Mouse (Mus musculus): ENCODE results near the gene Rnf41. TPM values are rescaled to one million over a fixed set of nuclear protein-coding genes. Genes with fewer than 3 reads are reported as not detected.

Gene Rnf41
- polyA plus RNA-seq, 1 experiment from 2014 or later: 121 TPM

GRCm38 (mm10) chr10:128486370-128486769 lies 74.9 kb downstream of the Rnf41 start:
- no peak overlapping the region for H3K9ac ChIP-seq (replicated peaks; ENCODE audit: low read depth, low read length)
- H3K27me3 ChIP-seq (replicated peaks; ENCODE audit: control insufficient read depth, insufficient read depth, low read length): no peaks in the 10 kb centered on the region
- H3K27ac ChIP-seq (ENCODE audit: low read length): no peak overlapping the region
- WGBS: 91% methylated on average over 7 of the region's 7 CpGs
- H3K4me3 ChIP-seq (replicated peaks; ENCODE audit: low read length): no peak overlapping the region
- no peak overlapping the region for H3K4me2 ChIP-seq (ENCODE audit: low read length)
- H3K9me3 ChIP-seq (ENCODE audit: control insufficient read depth, low read length): no peaks in the 10 kb centered on the region
- peaks cover 4% of the 10 kb centered on the region for H3K4me1 ChIP-seq (replicated peaks; ENCODE audit: control insufficient read depth, insufficient read depth, low read length)
- no peak for ATAC-seq
- peaks cover 66% of the 10 kb centered on the region for H3K36me3 ChIP-seq (ENCODE audit: control insufficient read depth, insufficient read depth)

GRCm38 (mm10) chr10:128487861-128488712 lies 76.6 kb downstream of the Rnf41 start:
- Histone ChIP-seq H3K4me3 (replicated peaks; ENCODE audit: low read length) (no peak overlapping the region), H3K4me1 (replicated peaks; ENCODE audit: control insufficient read depth, insufficient read depth, low read length) (peaks cover 20% of the 10 kb centered on the region), H3K27ac (ENCODE audit: low read length) (no peak overlapping the region), H3K27me3 (replicated peaks; ENCODE audit: control insufficient read depth, insufficient read depth, low read length) (no peaks in the 10 kb centered on the region), H3K9ac (replicated peaks; ENCODE audit: low read depth, low read length) (no peak overlapping the region), H3K9me3 (ENCODE audit: control insufficient read depth, low read length) (no peaks in the 10 kb centered on the region), H3K36me3 (ENCODE audit: control insufficient read depth, insufficient read depth) (peaks cover 51% of the 10 kb centered on the region), H3K4me2 (ENCODE audit: low read length) (no peak overlapping the region)
- no peak for ATAC-seq
- WGBS: 87% methylated on average over 22 of the region's 22 CpGs

GRCm38 (mm10) chr10:128488776-128489175 lies 77.3 kb downstream of the Rnf41 start:
- Histone ChIP-seq H3K4me3 (replicated peaks; ENCODE audit: low read length) (no peak overlapping the region), H3K9ac (replicated peaks; ENCODE audit: low read depth, low read length) (no peak overlapping the region), H3K4me2 (ENCODE audit: low read length) (no peak overlapping the region), H3K36me3 (ENCODE audit: control insufficient read depth, insufficient read depth) (peaks cover 44% of the 10 kb centered on the region), H3K4me1 (replicated peaks; ENCODE audit: control insufficient read depth, insufficient read depth, low read length) (peaks cover 20% of the 10 kb centered on the region), H3K9me3 (ENCODE audit: control insufficient read depth, low read length) (no peaks in the 10 kb centered on the region), H3K27ac (ENCODE audit: low read length) (no peak overlapping the region), H3K27me3 (replicated peaks; ENCODE audit: control insufficient read depth, insufficient read depth, low read length) (no peaks in the 10 kb centered on the region)
- ATAC-seq: no peak
- WGBS: 84% methylated on average over 4 of the region's 4 CpGs

- no peak overlapping the region for H3K9ac ChIP-seq (replicated peaks; ENCODE audit: low read depth, low read length)
- WGBS: 65% methylated on average over 5 of the region's 5 CpGs
These were observed 77.9 kb downstream of the Rnf41 start for GRCm38 (mm10) chr10:128489380-128489779.

GRCm38 (mm10) chr10:128489785-128490184 lies 78.3 kb downstream of the Rnf41 start:
- no peak overlapping the region for H3K9ac ChIP-seq (replicated peaks; ENCODE audit: low read depth, low read length)
- H3K9me3 ChIP-seq (ENCODE audit: control insufficient read depth, low read length): no peaks in the 10 kb centered on the region
- H3K27me3 ChIP-seq (replicated peaks; ENCODE audit: control insufficient read depth, insufficient read depth, low read length): no peaks in the 10 kb centered on the region
- no peak for ATAC-seq
- H3K4me1 ChIP-seq (replicated peaks; ENCODE audit: control insufficient read depth, insufficient read depth, low read length): peaks cover 25% of the 10 kb centered on the region
- WGBS: 44% methylated on average over 4 of the region's 4 CpGs
- H3K4me3 ChIP-seq (replicated peaks; ENCODE audit: low read length): no peak overlapping the region
- no peak overlapping the region for H3K4me2 ChIP-seq (ENCODE audit: low read length)
- peaks cover 38% of the 10 kb centered on the region for H3K36me3 ChIP-seq (ENCODE audit: control insufficient read depth, insufficient read depth)
- no peak overlapping the region for H3K27ac ChIP-seq (ENCODE audit: low read length)

More at GRCm38 (mm10) chr10:128489380-128489779, 77.9 kb downstream of the Rnf41 start:
- H3K4me1 ChIP-seq (replicated peaks; ENCODE audit: control insufficient read depth, insufficient read depth, low read length): peaks cover 21% of the 10 kb centered on the region
- H3K4me2 ChIP-seq (ENCODE audit: low read length): no peak overlapping the region
- H3K36me3 ChIP-seq (ENCODE audit: control insufficient read depth, insufficient read depth): peaks cover 38% of the 10 kb centered on the region
- ATAC-seq: no peak
- H3K27ac ChIP-seq (ENCODE audit: low read length): no peak overlapping the region
- no peaks in the 10 kb centered on the region for H3K27me3 ChIP-seq (replicated peaks; ENCODE audit: control insufficient read depth, insufficient read depth, low read length)
- no peaks in the 10 kb centered on the region for H3K9me3 ChIP-seq (ENCODE audit: control insufficient read depth, low read length)
- no peak overlapping the region for H3K4me3 ChIP-seq (replicated peaks; ENCODE audit: low read length)

- Histone ChIP-seq H3K4me1 (replicated peaks; ENCODE audit: control insufficient read depth, insufficient read depth, low read length) (peaks cover 28% of the 10 kb centered on the region), H3K36me3 (ENCODE audit: control insufficient read depth, insufficient read depth) (peaks cover 38% of the 10 kb centered on the region), H3K9ac (replicated peaks; ENCODE audit: low read depth, low read length) (no peak overlapping the region), H3K27ac (ENCODE audit: low read length) (no peak overlapping the region), H3K4me2 (ENCODE audit: low read length) (no peak overlapping the region), H3K9me3 (ENCODE audit: control insufficient read depth, low read length) (no peaks in the 10 kb centered on the region), H3K27me3 (replicated peaks; ENCODE audit: control insufficient read depth, insufficient read depth, low read length) (no peaks in the 10 kb centered on the region), H3K4me3 (replicated peaks; ENCODE audit: low read length) (no peak overlapping the region)
- WGBS: 64% methylated on average over 5 of the region's 5 CpGs
- no peak for ATAC-seq
These were observed 78.8 kb downstream of the Rnf41 start for GRCm38 (mm10) chr10:128490232-128490631.

GRCm38 (mm10) chr10:128490912-128491311 lies 79.5 kb downstream of the Rnf41 start:
- no peak overlapping the region for H3K4me3 ChIP-seq (replicated peaks; ENCODE audit: low read length)
- H3K27ac ChIP-seq (ENCODE audit: low read length): no peak overlapping the region
- peaks cover 28% of the 10 kb centered on the region for H3K4me1 ChIP-seq (replicated peaks; ENCODE audit: control insufficient read depth, insufficient read depth, low read length)
- peaks cover 32% of the 10 kb centered on the region for H3K36me3 ChIP-seq (ENCODE audit: control insufficient read depth, insufficient read depth)
- no peaks in the 10 kb centered on the region for H3K27me3 ChIP-seq (replicated peaks; ENCODE audit: control insufficient read depth, insufficient read depth, low read length)
- H3K9me3 ChIP-seq (ENCODE audit: control insufficient read depth, low read length): no peaks in the 10 kb centered on the region
- H3K9ac ChIP-seq (replicated peaks; ENCODE audit: low read depth, low read length): no peak overlapping the region
- 48% methylated on average over 5 of the region's 5 CpGs for WGBS
- no peak for ATAC-seq
- H3K4me2 ChIP-seq (ENCODE audit: low read length): no peak overlapping the region

Small RNA genes within 50 kb of the gene (microRNA-seq; reads per million reads assigned to microRNA genes)
- gene Gm25361: not detected
- gene Gm26308: not detected
- not detected for gene Mir6914
- gene Mir6915: 0.83 reads per million
- not detected for gene Mir8105

Other genes with a start within 250 kb of the Rnf41 start
- 8.5 and 9.5 TPM in 2 replicates for gene Rbms2, start 231.4 kb upstream of the Rnf41 start, polyA plus RNA-seq (2015; fragmentation: Nextera tagmentation; extraction: Ambion mirVana)
- gene Gls2, start 217.2 kb upstream of the Rnf41 start, polyA plus RNA-seq (2015; fragmentation: Nextera tagmentation; extraction: Ambion mirVana): 0.68 and 1.1 TPM in 2 replicates
- 16.6 and 18.0 TPM in 2 replicates for gene Spryd4, start 199.8 kb upstream of the Rnf41 start, polyA plus RNA-seq (2015; fragmentation: Nextera tagmentation; extraction: Ambion mirVana)
- not detected in 2 replicates for gene Mip, start 185.8 kb upstream of the Rnf41 start, polyA plus RNA-seq (2015; fragmentation: Nextera tagmentation; extraction: Ambion mirVana)
- 29.4 and 32.2 TPM in 2 replicates for gene Timeless, start 179.6 kb upstream of the Rnf41 start, polyA plus RNA-seq (2015; fragmentation: Nextera tagmentation; extraction: Ambion mirVana)
- gene Apon, start 157.6 kb upstream of the Rnf41 start, polyA plus RNA-seq (2015; fragmentation: Nextera tagmentation; extraction: Ambion mirVana): not detected in 2 replicates
- not detected in 2 replicates for gene Apof, start 143.0 kb upstream of the Rnf41 start, polyA plus RNA-seq (2015; fragmentation: Nextera tagmentation; extraction: Ambion mirVana)
- 18.7 and 23.3 TPM in 2 replicates for gene Stat2, start 141.1 kb upstream of the Rnf41 start, polyA plus RNA-seq (2015; fragmentation: Nextera tagmentation; extraction: Ambion mirVana)
- gene Il23a, start 112.9 kb upstream of the Rnf41 start, polyA plus RNA-seq (2015; fragmentation: Nextera tagmentation; extraction: Ambion mirVana): 0.39 TPM in 1 of 2 replicates, not detected in the other
- gene Pan2, start 108.3 kb upstream of the Rnf41 start, polyA plus RNA-seq (2015; fragmentation: Nextera tagmentation; extraction: Ambion mirVana): 27.8 and 28.5 TPM in 2 replicates
- gene Cnpy2, start 89.2 kb upstream of the Rnf41 start, polyA plus RNA-seq (2015; fragmentation: Nextera tagmentation; extraction: Ambion mirVana): 190 and 195 TPM in 2 replicates
- 247 and 259 TPM in 2 replicates for gene Cs, start 73.9 kb upstream of the Rnf41 start, polyA plus RNA-seq (2015; fragmentation: Nextera tagmentation; extraction: Ambion mirVana)
- 32.2 and 32.7 TPM in 2 replicates for gene Coq10a, start 42.7 kb upstream of the Rnf41 start, polyA plus RNA-seq (2015; fragmentation: Nextera tagmentation; extraction: Ambion mirVana)
- 11.3 and 13.2 TPM in 2 replicates for gene Ankrd52, start 34.5 kb upstream of the Rnf41 start, polyA plus RNA-seq (2015; fragmentation: Nextera tagmentation; extraction: Ambion mirVana)
- gene Slc39a5, start 10.4 kb upstream of the Rnf41 start, polyA plus RNA-seq (2015; fragmentation: Nextera tagmentation; extraction: Ambion mirVana): 0.10 and 0.25 TPM in 2 replicates
- gene Nabp2, start 165 bp upstream of the Rnf41 start, polyA plus RNA-seq (2015; fragmentation: Nextera tagmentation; extraction: Ambion mirVana): 139 and 147 TPM in 2 replicates
- gene Smarcc2, start 47.6 kb downstream of the Rnf41 start, polyA plus RNA-seq (2015; fragmentation: Nextera tagmentation; extraction: Ambion mirVana): 215 and 217 TPM in 2 replicates
- 599 and 678 TPM in 2 replicates for gene Myl6, start 82.5 kb downstream of the Rnf41 start, polyA plus RNA-seq (2015; fragmentation: Nextera tagmentation; extraction: Ambion mirVana)
- gene Myl6b, start 87.0 kb downstream of the Rnf41 start, polyA plus RNA-seq (2015; fragmentation: Nextera tagmentation; extraction: Ambion mirVana): 5.4 and 5.9 TPM in 2 replicates
- 9.0 and 9.6 TPM in 2 replicates for gene Esyt1, start 114.2 kb downstream of the Rnf41 start, polyA plus RNA-seq (2015; fragmentation: Nextera tagmentation; extraction: Ambion mirVana)
- 20.9 and 21.7 TPM in 2 replicates for gene Zc3h10, start 136.1 kb downstream of the Rnf41 start, polyA plus RNA-seq (2015; fragmentation: Nextera tagmentation; extraction: Ambion mirVana)
- 2,032 and 2,064 TPM in 2 replicates for gene Rpl41, start 137.6 kb downstream of the Rnf41 start, polyA plus RNA-seq (2015; fragmentation: Nextera tagmentation; extraction: Ambion mirVana)
- 149 and 152 TPM in 2 replicates for gene Pa2g4, start 154.3 kb downstream of the Rnf41 start, polyA plus RNA-seq (2015; fragmentation: Nextera tagmentation; extraction: Ambion mirVana)
- gene Erbb3, start 178.0 kb downstream of the Rnf41 start, polyA plus RNA-seq (2015; fragmentation: Nextera tagmentation; extraction: Ambion mirVana): 0.46 and 0.62 TPM in 2 replicates
- 358 and 398 TPM in 2 replicates for gene Rps26, start 215.1 kb downstream of the Rnf41 start, polyA plus RNA-seq (2015; fragmentation: Nextera tagmentation; extraction: Ambion mirVana)
- gene Ikzf4, start 234.3 kb downstream of the Rnf41 start, polyA plus RNA-seq (2015; fragmentation: Nextera tagmentation; extraction: Ambion mirVana): 9.0 and 15.6 TPM in 2 replicates

Data from forebrain, embryonic 16.5 days (tissue).